Comparison of ENCODE assay signal across 9 mouse cellular contexts in genomic region chr2:157064978-157065878, GRCm38 (mm10). TPM values are rescaled to one million over a fixed set of nuclear protein-coding genes. Genes with fewer than 3 reads are reported as not detected.
DNase-seq lines count a peak whose midpoint lies in the region; ATAC-seq and TF ChIP-seq lines count a peak whose summit lies in the region.
"Had no signal": no experiment of that assay in that cellular context is flagged by ENCODE, and none has a peak within 500 bp of the region (broad histone marks: within the 10 kb centered on the region; RNA-seq: fewer than 3 reads in every experiment).

No protein-coding gene starts in this region.

- H3K4me3 ChIP-seq in gastrocnemius, adult 2 months, result 0 out of 2 replicates have a peak overlapping the region, but pooled peaks have one; percentile 3
- no peak overlapping the region for H3K4me3 ChIP-seq in embryonic facial prominence, embryonic 15.5 days (replicated peaks)
- H3K4me3 ChIP-seq in kidney, embryonic 16.5 days (ENCODE audit: low read length), result no peak overlapping the region
- H3K4me3 ChIP-seq: liver, embryonic 13.5 days had no signal

- no peak for ATAC-seq in embryonic facial prominence, embryonic 15.5 days (ENCODE audit: insufficient number of reproducible peaks, low FRiP score, low TSS enrichment, low read depth)
- ATAC-seq in kidney, embryonic 16.5 days (ENCODE audit: low FRiP score, low TSS enrichment), result no peak

- peaks cover under 1% of the 10 kb centered on the region; the same call in 1 of the 2 replicates for H3K36me3 ChIP-seq in embryonic facial prominence, embryonic 15.5 days
- H3K36me3 ChIP-seq in kidney, embryonic 16.5 days (ENCODE audit: insufficient read depth, low read length), result 0 out of 2 replicates have a peak, but pooled peaks cover 2% of the 10 kb centered on the region

- no peak overlapping the region for H3K9ac ChIP-seq in embryonic facial prominence, embryonic 15.5 days
- 0 out of 2 replicates have a peak overlapping the region, but pooled peaks have one; percentile 35 for H3K9ac ChIP-seq in kidney, embryonic 16.5 days (replicated peaks; ENCODE audit: low read length)
- H3K9ac ChIP-seq: liver, embryonic 13.5 days had no signal

- no peaks in the 10 kb centered on the region for H3K27me3 ChIP-seq in embryonic facial prominence, embryonic 15.5 days
- no peaks in the 10 kb centered on the region for H3K27me3 ChIP-seq in kidney, embryonic 16.5 days (ENCODE audit: insufficient read depth, low read length)
- H3K27me3 ChIP-seq: liver, embryonic 13.5 days had no signal

- no peak overlapping the region for H3K4me2 ChIP-seq in embryonic facial prominence, embryonic 15.5 days (replicated peaks)
- no peak overlapping the region for H3K4me2 ChIP-seq in kidney, embryonic 16.5 days (replicated peaks; ENCODE audit: low read depth, low read length)
- H3K4me2 ChIP-seq: liver, embryonic 13.5 days had no signal

- H3K27ac ChIP-seq in gastrocnemius, adult 2 months, result peak overlapping the region; percentile 84
- H3K27ac ChIP-seq in embryonic facial prominence, embryonic 15.5 days (replicated peaks), result 0 out of 2 replicates have a peak overlapping the region, but pooled peaks have one; percentile 24
- peak overlapping the region; percentile 61 for H3K27ac ChIP-seq in kidney, embryonic 16.5 days (ENCODE audit: low read length)

- peak; percentile 71 for DNase-seq in gastrocnemius, adult 2 months
- no peak for DNase-seq in gastrocnemius, adult 18-20 months (ENCODE audit: low spot score)
- peak; percentile 72 for DNase-seq in Muller cell, postnatal 12 days (ENCODE audit: inconsistent ontology term)
- DNase-seq in thymus, postnatal 25 days, result no peak
- DNase-seq in spleen, postnatal 4 days (ENCODE audit: low spot score in 2 of 2), result no peak
- no peak for DNase-seq in thymus, adult 18-20 months
- DNase-seq: liver, embryonic 13.5 days had no signal

- 69% methylated on average over 14 of the region's 14 CpGs for WGBS in embryonic facial prominence, embryonic 15.5 days
- 63% methylated on average over 14 of the region's 14 CpGs for WGBS in kidney, embryonic 16.5 days

- H3K4me1 ChIP-seq in embryonic facial prominence, embryonic 15.5 days, result peaks cover 71% of the 10 kb centered on the region
- H3K4me1 ChIP-seq in kidney, embryonic 16.5 days (ENCODE audit: insufficient read depth, low read length), result peaks cover 52% of the 10 kb centered on the region

- TF ChIP-seq CTCF in gastrocnemius, adult 2 months (IDR thresholded peaks at IDR 0.05), result no peak

- no peaks in the 10 kb centered on the region for H3K9me3 ChIP-seq in embryonic facial prominence, embryonic 15.5 days (replicated peaks)
- no peaks in the 10 kb centered on the region for H3K9me3 ChIP-seq in kidney, embryonic 16.5 days (ENCODE audit: low read length)
- H3K9me3 ChIP-seq: liver, embryonic 13.5 days had no signal

- intact Hi-C loops in gastrocnemius, adult 2 months (cut with DNase I), result no loop called here

RNA-seq across cellular contexts. Expression of gene Soga1, which starts 13.8 kb away (rescaled TPM):
- 1 to 10 TPM; 2.8 to 4.5 TPM for total RNA-seq in gastrocnemius, adult 2 months (2021)
- 1 to 10 TPM; 2.7 to 3.9 TPM for total RNA-seq in gastrocnemius, adult 18-20 months (2021)
- polyA plus RNA-seq in embryonic facial prominence, embryonic 15.5 days (2015; fragmentation: Nextera tagmentation; extraction: Ambion mirVana), result 3.5 and 4.4 TPM in 2 replicates
- 2.5 and 3.6 TPM in 2 replicates for polyA plus RNA-seq in kidney, embryonic 16.5 days (2015; fragmentation: Nextera tagmentation; extraction: Ambion mirVana)

RNA-seq across cellular contexts. Expression of gene Tldc2, which starts 21.6 kb away (rescaled TPM):
- total RNA-seq in gastrocnemius, adult 2 months (2021), result not detected
- not detected for total RNA-seq in gastrocnemius, adult 18-20 months (2021)
- not detected in 2 replicates for polyA plus RNA-seq in embryonic facial prominence, embryonic 15.5 days (2015; fragmentation: Nextera tagmentation; extraction: Ambion mirVana)
- polyA plus RNA-seq in kidney, embryonic 16.5 days (2015; fragmentation: Nextera tagmentation; extraction: Ambion mirVana), result 0.53 and 0.71 TPM in 2 replicates
- polyA plus RNA-seq: liver, embryonic 13.5 days had no signal

RNA-seq across cellular contexts. Expression of gene Dsn1, which starts 58.3 kb away (rescaled TPM):
- total RNA-seq in gastrocnemius, adult 2 months (2021), result 1 to 10 TPM; 1.2 to 1.6 TPM
- total RNA-seq in gastrocnemius, adult 18-20 months (2021), result 1 to 10 TPM; 1.3 to 1.9 TPM
- 27.5 and 28.2 TPM in 2 replicates for polyA plus RNA-seq in embryonic facial prominence, embryonic 15.5 days (2015; fragmentation: Nextera tagmentation; extraction: Ambion mirVana)
- 37.9 and 40.2 TPM in 2 replicates for polyA plus RNA-seq in kidney, embryonic 16.5 days (2015; fragmentation: Nextera tagmentation; extraction: Ambion mirVana)

Comparison
In these comparisons a context has a peak if more than half of its experiments do, and no peak if none do; other contexts are left out.
1. DNase-seq: peak in gastrocnemius, adult 2 months (single experiment) and Muller cell, postnatal 12 days (single experiment); none in gastrocnemius, adult 18-20 months (single experiment), thymus, postnatal 25 days (single experiment), spleen, postnatal 4 days (0 of 2) and thymus, adult 18-20 months (0 of 2).
2. H3K27ac ChIP-seq: peak in every context shown above with its lines; median percentile 84 in gastrocnemius, adult 2 months; 61 in kidney, embryonic 16.5 days; 24 in embryonic facial prominence, embryonic 15.5 days.